Mouse (Mus musculus) testis, adult 2 months (tissue): ENCODE results near the gene Nol4l. TPM values are rescaled to one million over a fixed set of nuclear protein-coding genes. Genes with fewer than 3 reads are reported as not detected.

Experiments used
- H3K27ac ChIP-seq: fragments of 200-500 bp; 2 replicates; pipeline ENCODE4 v1.5.1; 2012; ENCODE audit warnings: low read depth, low read length; ENCODE audit not compliant: control insufficient read depth, insufficient read depth
- H3K27me3 ChIP-seq: fragments of 200-500 bp; 2 replicates; pipeline ENCODE4 v1.6.1; 2012; ENCODE audit warnings: mild to moderate bottlenecking, low read length, moderate library complexity; ENCODE audit not compliant: control insufficient read depth, insufficient read depth
- H3K36me3 ChIP-seq: fragments of 200-500 bp; 2 replicates; pipeline ENCODE4 v1.6.1; 2012; ENCODE audit warnings: mild to moderate bottlenecking, low read length; ENCODE audit not compliant: control insufficient read depth, insufficient read depth
- H3K4me1 ChIP-seq: fragments of 200-500 bp; 2 replicates; pipeline ENCODE4 v1.6.1; 2012; ENCODE audit warnings: low read length; ENCODE audit not compliant: control insufficient read depth, insufficient read depth
- H3K4me3 ChIP-seq: fragments of 200-500 bp; 2 replicates; pipeline ENCODE4 v1.5.1; 2012; ENCODE audit warnings: low read depth, mild to moderate bottlenecking, low read length, moderate library complexity, mixed read lengths; ENCODE audit not compliant: control insufficient read depth
- CTCF ChIP-seq: fragments of 200-500 bp; IDR thresholded peaks from 2 replicates; pipeline ENCODE4 v1.5.1; 2012; ENCODE audit warnings: low read depth, mild to moderate bottlenecking, inconsistent platforms, low read length, moderate library complexity; ENCODE audit not compliant: control insufficient read depth, insufficient read depth, insufficient replicate concordance
- POLR2A ChIP-seq: fragments of 200-500 bp; IDR thresholded peaks from 2 replicates; pipeline ENCODE4 v1.6.1; 2012; ENCODE audit warnings: low read depth, mild to moderate bottlenecking, inconsistent platforms, low read length, moderate library complexity; ENCODE audit not compliant: control insufficient read depth
- polyA plus RNA-seq: library from polyadenylated mRNA; depleted of rRNA; stranded (reverse); fragments of >200 nt; gene quantifications from 2 replicates; pipeline ENCODE4 v1.2.3, GENCODE M21; 2012

The Nol4l gene
- polyA plus RNA-seq, 1 experiment: 241 TPM

DNA sequence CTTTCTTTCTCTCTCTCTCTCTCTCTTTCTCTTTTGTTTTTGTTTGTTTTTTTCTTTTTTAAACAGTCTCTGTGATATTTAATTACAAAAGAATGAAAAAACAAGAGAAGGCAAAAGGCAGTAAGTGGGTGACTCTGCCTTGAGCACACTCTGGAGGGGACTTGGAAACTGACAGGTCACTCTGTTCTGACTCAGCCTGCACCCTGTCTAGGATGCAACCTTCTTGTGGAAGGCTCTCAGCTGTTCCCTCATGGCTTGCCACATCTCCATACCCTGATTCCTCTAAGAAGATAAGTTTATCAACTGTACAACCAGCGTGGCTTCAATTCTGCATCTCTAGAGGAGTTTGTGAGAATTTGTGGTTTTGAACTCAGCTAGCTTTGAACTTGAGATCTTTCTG, 62.4 kb downstream of the Nol4l start:
- Histone ChIP-seq H3K27me3 (no peaks in the 10 kb centered on the region), H3K27ac (no peak overlapping the region), H3K36me3 (peaks cover 8% of the 10 kb centered on the region), H3K4me1 (no peaks in the 10 kb centered on the region; the same call in 1 of the 2 replicates), H3K4me3 (no peak overlapping the region)
- TF ChIP-seq CTCF: no peak
- no peak for TF ChIP-seq POLR2A

GRCm38 (mm10) chr2:153463257-153463656, 66.5 kb downstream of the Nol4l start:
- Histone ChIP-seq H3K36me3 (peaks cover 3% of the 10 kb centered on the region; the same call in 1 of the 2 replicates), H3K4me3 (no peak overlapping the region), H3K27me3 (no peaks in the 10 kb centered on the region), H3K4me1 (no peaks in the 10 kb centered on the region), H3K27ac (no peak overlapping the region)
- TF ChIP-seq CTCF (no peak), POLR2A (no peak)

DNA sequence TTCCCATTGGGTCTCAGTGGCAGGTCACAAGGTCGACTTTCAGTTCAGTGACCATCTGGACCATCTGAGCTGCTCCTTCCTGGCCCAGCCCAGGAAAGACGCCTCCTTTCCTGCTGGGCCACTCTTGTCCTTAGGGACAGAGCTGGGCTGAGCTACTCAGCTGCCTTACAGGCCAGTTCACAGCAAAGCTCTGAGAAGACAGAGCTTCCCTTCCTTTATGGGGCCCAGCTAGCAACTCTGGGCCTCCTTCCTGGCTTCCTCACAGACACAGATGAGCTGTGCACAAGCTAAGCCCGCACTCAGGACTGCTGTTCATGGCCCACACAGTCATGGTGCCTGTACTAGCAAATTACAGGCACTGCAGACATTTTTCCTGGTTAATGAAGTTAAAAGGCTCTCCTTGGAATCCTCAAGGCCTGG, 71.7 kb downstream of the Nol4l start:
- H3K27me3 ChIP-seq: no peaks in the 10 kb centered on the region
- H3K4me3 ChIP-seq: no peak overlapping the region
- no peak overlapping the region for H3K27ac ChIP-seq
- H3K4me1 ChIP-seq: no peaks in the 10 kb centered on the region
- H3K36me3 ChIP-seq: no peaks in the 10 kb centered on the region
- no peak for TF ChIP-seq CTCF
- no peak for TF ChIP-seq POLR2A

GRCm38 (mm10) chr2:153457467-153457866, 72.3 kb downstream of the Nol4l start:
- no peaks in the 10 kb centered on the region for H3K4me1 ChIP-seq
- no peaks in the 10 kb centered on the region for H3K27me3 ChIP-seq
- no peak overlapping the region for H3K4me3 ChIP-seq
- H3K27ac ChIP-seq: no peak overlapping the region
- H3K36me3 ChIP-seq: no peaks in the 10 kb centered on the region
- TF ChIP-seq CTCF: no peak
- no peak for TF ChIP-seq POLR2A

DNA sequence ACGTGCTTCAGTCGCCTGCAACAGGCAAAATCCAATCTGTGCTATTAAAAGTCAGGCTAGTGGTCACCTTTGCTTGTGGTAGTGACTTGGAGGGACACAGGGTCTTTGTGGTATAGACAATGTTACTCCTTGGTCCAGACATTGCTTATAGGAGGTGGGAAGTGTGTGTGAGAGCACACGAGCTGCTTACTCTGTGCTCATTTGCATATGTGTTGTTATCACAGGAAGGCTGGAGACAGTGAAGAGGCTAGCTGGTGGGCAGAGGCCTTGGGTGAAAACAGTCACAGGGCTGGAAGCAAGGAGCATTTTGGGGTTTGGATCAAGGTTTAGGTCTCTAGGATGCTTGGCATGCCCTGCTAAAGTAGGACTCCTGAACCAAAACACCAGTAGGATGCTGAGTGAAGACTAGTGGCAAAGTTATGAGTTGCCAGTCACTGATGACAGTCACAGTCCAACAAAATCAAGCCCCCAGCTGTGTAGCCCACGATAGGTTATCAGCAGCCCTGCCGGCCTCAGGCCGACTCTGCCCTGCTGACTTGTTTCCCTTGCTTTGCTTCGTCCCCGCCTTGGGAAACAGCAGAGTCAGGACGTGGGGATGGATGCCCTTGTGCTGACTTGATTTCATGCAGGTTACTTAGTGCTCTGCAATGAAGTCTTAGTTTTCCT, 74.8 kb downstream of the Nol4l start:
- no peak for TF ChIP-seq POLR2A
- no peak for TF ChIP-seq CTCF
- Histone ChIP-seq H3K4me1 (no peaks in the 10 kb centered on the region), H3K4me3 (no peak overlapping the region), H3K36me3 (no peaks in the 10 kb centered on the region), H3K27me3 (no peaks in the 10 kb centered on the region), H3K27ac (no peak overlapping the region)

- H3K36me3 ChIP-seq: no peaks in the 10 kb centered on the region
- no peak for TF ChIP-seq CTCF
- TF ChIP-seq POLR2A: no peak
- H3K4me1 ChIP-seq: no peaks in the 10 kb centered on the region
- H3K27me3 ChIP-seq: no peaks in the 10 kb centered on the region
- no peak overlapping the region for H3K4me3 ChIP-seq
- H3K27ac ChIP-seq: no peak overlapping the region
These were observed 75.6 kb downstream of the Nol4l start for GRCm38 (mm10) chr2:153453961-153454759.

DNA sequence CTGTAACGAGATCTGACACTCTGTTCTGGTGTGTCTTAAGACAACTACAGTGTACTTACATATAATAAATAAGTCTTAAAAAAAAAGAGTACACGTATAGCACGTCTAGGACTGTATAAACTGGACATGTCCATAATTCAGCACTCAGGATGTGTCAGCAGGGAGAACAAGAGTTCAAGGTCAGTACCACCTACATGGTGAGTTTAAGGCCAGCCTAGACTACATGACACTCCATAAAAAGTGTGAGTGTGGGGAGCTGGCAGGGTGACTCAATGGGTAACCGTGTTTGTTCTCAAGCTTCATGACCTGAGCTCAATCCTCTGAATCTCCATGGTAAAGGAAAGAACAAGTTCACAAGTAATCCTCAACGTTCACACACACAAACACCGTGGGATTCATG, 81.3 kb downstream of the Nol4l start:
- no peaks in the 10 kb centered on the region for H3K36me3 ChIP-seq
- H3K27ac ChIP-seq: no peak overlapping the region
- TF ChIP-seq POLR2A: no peak
- TF ChIP-seq CTCF: no peak
- H3K4me3 ChIP-seq: no peak overlapping the region
- H3K4me1 ChIP-seq: peaks cover 22% of the 10 kb centered on the region
- H3K27me3 ChIP-seq: no peaks in the 10 kb centered on the region
